Mouse (Mus musculus): ENCODE measurements around the gene Vmn2r12. TPM values are rescaled to one million over a fixed set of nuclear protein-coding genes. Genes with fewer than 3 reads are reported as not detected.
"Not testable (repeated sequence)": the region's sequence is repeated elsewhere in the genome, so short reads cannot be mapped to it uniquely, and the experiment has no call there.

Vmn2r12 gene
- not detected in 2 replicates for polyA plus RNA-seq (2015; fragmentation: Nextera tagmentation; extraction: Ambion mirVana)

GRCm38 (mm10) chr5:109097850-109098249 is at the start of gene Vmn2r12:
Gene Vmn2r12 (minus strand): TSS chr5:109097950.
- not testable (repeated sequence) for H3K9ac ChIP-seq; H3K27ac ChIP-seq (replicated peaks); H3K9me3 ChIP-seq; H3K36me3 ChIP-seq; ATAC-seq (ENCODE audit: low FRiP score, low read depth); H3K4me3 ChIP-seq; H3K4me1 ChIP-seq (replicated peaks); H3K4me2 ChIP-seq; H3K27me3 ChIP-seq
- 89% methylated on average over 5 of the region's 5 CpGs for WGBS

GRCm38 (mm10) chr5:109139546-109139945 is 41.8 kb upstream of the Vmn2r12 start:
- Histone ChIP-seq H3K27ac (replicated peaks) (no peak overlapping the region), H3K4me3 (no peak overlapping the region), H3K27me3 (no peaks in the 10 kb centered on the region), H3K9ac (no peak overlapping the region), H3K4me1 (replicated peaks) (no peaks in the 10 kb centered on the region), H3K4me2 (no peak overlapping the region), H3K36me3 (no peaks in the 10 kb centered on the region), H3K9me3 (no peaks in the 10 kb centered on the region)
- whole genome bisulfite sequencing, result 75% methylated on average over 2 of the region's 2 CpGs
- no peak for ATAC-seq (ENCODE audit: low FRiP score, low read depth)

- 84% methylated on average over 2 of the region's 2 CpGs for WGBS
- Histone ChIP-seq H3K36me3 (no peaks in the 10 kb centered on the region), H3K27me3 (no peaks in the 10 kb centered on the region), H3K4me2 (no peak overlapping the region), H3K4me1 (replicated peaks) (no peaks in the 10 kb centered on the region), H3K4me3 (no peak overlapping the region), H3K9ac (no peak overlapping the region), H3K9me3 (no peaks in the 10 kb centered on the region), H3K27ac (replicated peaks) (no peak overlapping the region)
- no peak for ATAC-seq (ENCODE audit: low FRiP score, low read depth)
Measured at GRCm38 (mm10) chr5:109136731-109137130, 39.0 kb upstream of the Vmn2r12 start.

DNA sequence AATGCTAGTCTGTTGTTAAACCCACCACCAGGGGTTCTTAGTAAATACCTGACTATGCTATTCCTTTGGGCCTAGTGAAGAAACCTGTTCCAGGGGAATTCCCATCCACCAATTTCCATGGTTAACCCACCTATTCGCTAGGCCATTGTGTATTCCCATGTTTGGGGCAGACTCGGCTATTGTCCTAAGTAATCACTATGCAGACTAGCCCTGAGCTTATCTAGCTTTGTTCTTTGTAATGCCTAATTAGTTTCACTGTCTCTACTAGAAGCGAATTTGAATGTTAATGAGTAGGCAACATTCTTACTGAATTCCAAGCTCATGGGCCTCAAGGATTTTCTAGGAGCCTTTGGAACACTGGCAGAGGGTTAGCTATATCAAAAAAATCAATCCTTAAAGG is 1.3 kb downstream of the Vmn2r12 start:
- H3K9ac ChIP-seq; H3K4me3 ChIP-seq; H3K36me3 ChIP-seq; H3K27ac ChIP-seq (replicated peaks); H3K4me1 ChIP-seq (replicated peaks); ATAC-seq (ENCODE audit: low FRiP score, low read depth); H3K4me2 ChIP-seq; H3K27me3 ChIP-seq; H3K9me3 ChIP-seq: not testable (repeated sequence)
- WGBS, result 77% methylated on average over 3 of the region's 3 CpGs

DNA sequence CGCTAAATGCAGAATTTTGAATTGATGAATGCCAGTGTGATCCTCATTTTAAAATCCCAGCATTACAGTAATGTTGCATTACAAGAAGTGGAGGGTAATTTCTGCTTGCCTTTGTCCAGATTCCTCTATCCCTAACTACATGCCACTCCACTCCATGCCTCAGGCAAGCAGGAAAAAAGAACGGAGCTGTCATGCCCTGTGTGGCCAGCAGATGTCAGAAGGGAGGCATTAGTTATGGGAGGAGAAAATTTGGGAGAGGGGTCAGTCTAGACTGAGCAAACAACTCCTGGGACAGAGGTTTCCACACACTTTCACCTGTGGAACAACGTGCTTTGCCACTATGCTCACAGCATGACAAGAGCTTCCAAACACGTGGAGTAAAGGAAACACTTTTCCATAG is 25.7 kb downstream of the Vmn2r12 start:
- H3K36me3 ChIP-seq; H3K4me2 ChIP-seq; ATAC-seq (ENCODE audit: low FRiP score, low read depth); H3K27me3 ChIP-seq; H3K9me3 ChIP-seq; H3K4me3 ChIP-seq; H3K9ac ChIP-seq; H3K27ac ChIP-seq (replicated peaks); H3K4me1 ChIP-seq (replicated peaks): not testable (repeated sequence)
- 40% methylated on average over 4 of the region's 4 CpGs for WGBS

GRCm38 (mm10) chr5:109059469-109059868 is 38.3 kb downstream of the Vmn2r12 start, which contains the start of gene Vmn2r11:
Gene Vmn2r11 (minus strand): TSS chr5:109059569.
- ATAC-seq (ENCODE audit: low FRiP score, low read depth); H3K9ac ChIP-seq; H3K4me3 ChIP-seq; H3K27ac ChIP-seq (replicated peaks); H3K4me2 ChIP-seq; H3K36me3 ChIP-seq; H3K9me3 ChIP-seq; H3K4me1 ChIP-seq (replicated peaks); H3K27me3 ChIP-seq: not testable (repeated sequence)
- WGBS, result 88% methylated on average over 3 of the region's 3 CpGs

DNA sequence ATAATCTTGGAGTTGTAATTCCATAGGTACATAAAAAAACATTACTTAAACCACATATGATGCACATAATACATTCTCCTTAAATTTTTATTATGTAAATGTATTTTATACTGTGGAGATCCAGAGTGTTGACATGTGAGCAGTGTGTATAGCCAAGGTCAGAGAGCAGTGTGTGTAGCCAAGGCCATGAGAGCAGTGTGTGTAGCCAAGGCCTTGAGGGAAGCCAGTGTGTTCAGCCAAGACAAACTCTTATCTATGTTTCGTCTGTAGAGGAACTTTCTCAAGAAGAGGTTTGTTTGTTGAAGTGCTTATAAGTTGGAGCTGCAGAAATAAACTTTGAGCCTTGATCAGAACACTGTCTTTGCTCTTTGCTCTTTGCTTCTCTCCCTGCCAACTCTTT is 42.5 kb downstream of the Vmn2r12 start:
- WGBS, result 86% methylated on average over 1 of the region's 1 CpGs
- no peaks in the 10 kb centered on the region for H3K36me3 ChIP-seq

More for the DNA sequence above, 42.5 kb downstream of the Vmn2r12 start:
- Histone ChIP-seq H3K27ac (replicated peaks) (no peak overlapping the region), H3K4me1 (replicated peaks) (no peaks in the 10 kb centered on the region), H3K4me3 (no peak overlapping the region), H3K27me3 (no peaks in the 10 kb centered on the region), H3K9me3 (peaks cover 4% of the 10 kb centered on the region; the same call in 1 of the 2 replicates), H3K9ac (no peak overlapping the region), H3K4me2 (no peak overlapping the region)
- no peak for ATAC-seq (ENCODE audit: low FRiP score, low read depth)

Other genes starting within 250 kb of the Vmn2r12 start
- not detected in 2 replicates for gene Vmn2r9, start 245.3 kb downstream of the Vmn2r12 start, polyA plus RNA-seq (2015; fragmentation: Nextera tagmentation; extraction: Ambion mirVana)
- not detected in 2 replicates for gene Vmn2r10, start 91.4 kb downstream of the Vmn2r12 start, polyA plus RNA-seq (2015; fragmentation: Nextera tagmentation; extraction: Ambion mirVana)
- gene Vmn2r11, start 38.4 kb downstream of the Vmn2r12 start, polyA plus RNA-seq (2015; fragmentation: Nextera tagmentation; extraction: Ambion mirVana), result not detected in 2 replicates
- not detected in 2 replicates for gene Vmn2r13, start 94.2 kb upstream of the Vmn2r12 start, polyA plus RNA-seq (2015; fragmentation: Nextera tagmentation; extraction: Ambion mirVana)
- not detected in 2 replicates for gene Vmn2r14, start 126.8 kb upstream of the Vmn2r12 start, polyA plus RNA-seq (2015; fragmentation: Nextera tagmentation; extraction: Ambion mirVana)
- gene Vmn2r15, start 199.7 kb upstream of the Vmn2r12 start, polyA plus RNA-seq (2015; fragmentation: Nextera tagmentation; extraction: Ambion mirVana), result not detected in 2 replicates
- gene Vmn2r16, start 232.2 kb upstream of the Vmn2r12 start, polyA plus RNA-seq (2015; fragmentation: Nextera tagmentation; extraction: Ambion mirVana), result not detected in 2 replicates